Mouse (Mus musculus) liver, embryonic 16.5 days (tissue): ENCODE measurements around the gene Wfikkn2. TPM values are rescaled to one million over a fixed set of nuclear protein-coding genes. Genes with fewer than 3 reads are reported as not detected.
A peak's percentile ranks its signal among the peaks of the same experiment; 100 is the strongest.

ENCODE experiments used
- ATAC-seq: fragments of 200-750 bp; cut with Nextera tagmentation; 2 replicates; pipeline ENCODE4 v1.8.0; 2017; ENCODE audit warnings: low read depth, mild to moderate bottlenecking, moderate number of reproducible peaks, moderate library complexity
- H3K27ac ChIP-seq: fragments of 300-500 bp; sonication (generic); 2 replicates; pipeline ENCODE4 v1.5.1; 2014; ENCODE audit warnings: mild to moderate bottlenecking, low read length
- H3K27me3 ChIP-seq: fragments of 300-500 bp; sonication (generic); 2 replicates; pipeline ENCODE4 v1.6.1; 2014; ENCODE audit warnings: low read depth, low read length, mixed read lengths; ENCODE audit not compliant: control insufficient read depth, insufficient read depth
- H3K36me3 ChIP-seq: fragments of 300-500 bp; sonication (generic); 2 replicates; pipeline ENCODE4 v1.6.1; 2014; ENCODE audit warnings: mild to moderate bottlenecking; ENCODE audit not compliant: control insufficient read depth, insufficient read depth
- H3K4me1 ChIP-seq: fragments of 300-500 bp; sonication (generic); 2 replicates; pipeline ENCODE4 v1.6.1; 2014; ENCODE audit warnings: low read depth, low read length, mixed read lengths; ENCODE audit not compliant: control insufficient read depth
- H3K4me2 ChIP-seq: fragments of 300-500 bp; sonication (generic); 2 replicates; pipeline ENCODE4 v1.6.1; 2014; ENCODE audit warnings: low read depth, low read length, mixed read lengths
- H3K4me3 ChIP-seq: fragments of 300-500 bp; sonication (generic); 2 replicates; pipeline ENCODE4 v1.5.1; 2014; ENCODE audit warnings: low read depth, mild to moderate bottlenecking, low read length
- H3K9ac ChIP-seq: fragments of 300-500 bp; sonication (generic); 2 replicates; pipeline ENCODE4 v1.6.1; 2014; ENCODE audit warnings: low read depth, low read length
- H3K9me3 ChIP-seq: fragments of 300-500 bp; sonication (generic); replicated peaks from 2 replicates; pipeline ENCODE4 v1.6.1; 2016; ENCODE audit warnings: low read length; ENCODE audit not compliant: control insufficient read depth
- WGBS: fragments of 180-500 bp; shearing (Covaris S2); extraction: QIAGEN DNeasy Blood & Tissue Kit; methylation state at CpG from one replicate; pipeline ENCODE4 v1.1.7; 2014; ENCODE audit not compliant: insufficient replicate concordance; 5-methylcytosine and 5-hydroxymethylcytosine counted together
- polyA plus RNA-seq: library from polyadenylated mRNA; unstranded; fragments of >200 nt; fragmentation: Nextera tagmentation; extraction: Ambion mirVana; gene quantifications from 2 replicates; pipeline ENCODE4 v1.2.1, GENCODE M21; 2015

Gene Wfikkn2
- polyA plus RNA-seq, 1 experiment from 2014 or later = 0.14 TPM

DNA sequence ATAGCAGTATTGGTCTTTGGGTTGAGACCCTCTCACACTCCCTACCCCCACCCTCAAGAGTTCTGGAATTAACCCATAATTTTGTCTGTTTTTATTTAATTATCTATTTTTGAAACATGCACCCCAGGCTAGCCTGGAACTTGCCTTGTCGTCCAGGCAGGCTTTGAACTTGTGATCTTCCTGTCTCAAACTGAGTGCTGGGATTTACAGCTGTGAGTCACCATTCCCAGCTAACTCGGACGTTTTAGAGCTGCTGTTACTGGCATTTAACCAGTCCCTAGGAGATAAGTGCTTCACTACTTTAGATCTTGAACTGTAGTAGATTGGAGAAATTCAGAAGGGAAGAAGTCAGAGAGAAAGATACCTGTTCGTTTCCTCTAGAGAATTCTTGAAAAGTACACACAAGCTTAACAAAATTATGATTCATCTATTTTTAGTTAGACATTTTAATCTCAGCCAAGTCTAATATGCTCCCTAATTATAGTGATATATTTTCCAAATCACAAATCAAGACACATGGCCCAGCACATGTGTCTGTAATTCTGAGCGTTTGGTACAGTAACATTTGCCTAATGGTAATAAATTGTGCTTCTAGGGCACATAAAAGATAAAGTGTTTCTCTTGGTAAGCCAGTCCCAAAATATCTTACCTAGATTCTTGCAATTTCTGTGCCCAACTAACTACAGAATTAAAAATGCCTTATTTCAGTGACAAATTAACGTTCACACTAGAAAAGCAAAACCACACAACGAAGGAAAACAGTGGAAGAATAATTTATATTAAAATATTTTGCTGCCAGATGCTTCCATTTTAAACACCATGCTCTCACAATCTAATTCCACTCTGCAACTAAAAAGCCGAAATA is 36.8 kb downstream of the Wfikkn2 start:
- 53% methylated on average over 8 of the region's 8 CpGs for WGBS
- ATAC-seq = no peak
- Histone ChIP-seq H3K27ac (no peak overlapping the region), H3K4me2 (peak overlapping the region; percentile 100; the same call in 1 of the 2 replicates), H3K4me1 (peaks cover 8% of the 10 kb centered on the region), H3K9me3 (no peaks in the 10 kb centered on the region), H3K27me3 (no peaks in the 10 kb centered on the region), H3K4me3 (no peak overlapping the region; the same call in 1 of the 2 replicates), H3K36me3 (peaks cover 6% of the 10 kb centered on the region), H3K9ac (no peak overlapping the region)

- no peak overlapping the region for H3K4me3 ChIP-seq
- no peaks in the 10 kb centered on the region for H3K27me3 ChIP-seq
- no peak overlapping the region for H3K27ac ChIP-seq
- H3K4me1 ChIP-seq = peaks cover 4% of the 10 kb centered on the region
- H3K9ac ChIP-seq = no peak overlapping the region
- no peaks in the 10 kb centered on the region for H3K9me3 ChIP-seq
- no peak overlapping the region for H3K4me2 ChIP-seq
- 71% methylated on average over 10 of the region's 10 CpGs for WGBS
- ATAC-seq = no peak
- no peaks in the 10 kb centered on the region for H3K36me3 ChIP-seq
Measured at GRCm38 (mm10) chr11:94206398-94207114, 39.2 kb downstream of the Wfikkn2 start.

- ATAC-seq = no peak
- no peaks in the 10 kb centered on the region for H3K36me3 ChIP-seq
- H3K27me3 ChIP-seq = no peaks in the 10 kb centered on the region
- no peak overlapping the region for H3K9ac ChIP-seq
- H3K4me1 ChIP-seq = peaks cover 21% of the 10 kb centered on the region
- H3K9me3 ChIP-seq = no peaks in the 10 kb centered on the region
- WGBS = 67% methylated on average over 3 of the region's 3 CpGs
- no peak overlapping the region for H3K4me2 ChIP-seq
- no peak overlapping the region for H3K4me3 ChIP-seq
- H3K27ac ChIP-seq = no peak overlapping the region
Measured at GRCm38 (mm10) chr11:94203066-94203465, 42.7 kb downstream of the Wfikkn2 start.

GRCm38 (mm10) chr11:94202106-94202505 is 43.7 kb downstream of the Wfikkn2 start:
- peaks cover 21% of the 10 kb centered on the region for H3K4me1 ChIP-seq
- no peaks in the 10 kb centered on the region for H3K9me3 ChIP-seq
- H3K27me3 ChIP-seq = no peaks in the 10 kb centered on the region
- WGBS = 64% methylated on average over 5 of the region's 5 CpGs
- H3K4me3 ChIP-seq = no peak overlapping the region
- ATAC-seq = no peak
- H3K36me3 ChIP-seq = no peaks in the 10 kb centered on the region
- no peak overlapping the region for H3K9ac ChIP-seq
- H3K27ac ChIP-seq = no peak overlapping the region
- no peak overlapping the region for H3K4me2 ChIP-seq

DNA sequence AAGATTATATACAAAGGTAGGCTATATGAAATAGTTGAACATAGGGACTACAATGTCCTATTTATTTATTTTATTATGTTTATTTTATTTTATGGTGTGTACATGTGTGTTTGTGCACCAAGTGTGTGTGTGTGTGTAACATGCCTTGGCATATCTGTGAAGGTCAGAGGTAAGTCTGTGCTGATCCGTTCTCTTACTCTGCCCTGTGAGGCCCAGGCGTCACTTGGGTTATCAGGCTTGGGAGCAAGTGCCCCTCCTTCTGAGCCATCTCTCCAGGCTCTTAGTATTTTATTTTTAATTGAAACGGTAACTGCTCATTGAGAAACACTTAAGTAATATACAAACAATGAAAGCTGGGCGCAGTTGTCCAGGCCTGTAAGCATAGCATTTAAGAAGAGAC is 45.4 kb downstream of the Wfikkn2 start:
- Histone ChIP-seq H3K36me3 (no peaks in the 10 kb centered on the region), H3K4me2 (no peak overlapping the region), H3K27me3 (no peaks in the 10 kb centered on the region), H3K9ac (no peak overlapping the region), H3K4me3 (no peak overlapping the region), H3K9me3 (no peaks in the 10 kb centered on the region), H3K27ac (no peak overlapping the region), H3K4me1 (peaks cover 21% of the 10 kb centered on the region)
- ATAC-seq = 0 out of 2 replicates have a peak, but pooled peaks have one; percentile 33
- WGBS = 31% methylated on average over 4 of the region's 4 CpGs

DNA sequence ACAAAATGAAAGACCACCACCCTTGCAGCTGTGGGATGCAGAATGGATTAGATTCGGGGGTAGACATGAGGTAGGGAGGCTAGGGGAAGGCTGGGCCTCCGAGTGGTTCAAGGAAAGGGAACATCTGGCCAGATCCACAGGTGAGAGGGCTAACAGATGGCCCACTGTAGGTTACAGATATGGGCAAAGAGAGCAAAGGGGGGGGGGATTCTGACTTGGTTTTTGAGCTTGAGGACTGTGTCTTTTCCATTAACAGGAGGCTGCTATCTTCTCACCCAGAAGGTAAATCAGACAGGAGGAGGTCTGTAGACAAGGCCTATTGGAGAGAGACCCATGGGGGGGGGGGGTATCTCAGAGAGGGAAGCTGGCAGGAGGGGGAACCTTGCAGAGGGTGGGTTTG is 46.0 kb downstream of the Wfikkn2 start:
- no peaks in the 10 kb centered on the region for H3K36me3 ChIP-seq
- no peak overlapping the region for H3K27ac ChIP-seq
- no peak overlapping the region for H3K9ac ChIP-seq
- 38% methylated on average over 2 of the region's 2 CpGs for WGBS
- peak; percentile 30 for ATAC-seq
- no peak overlapping the region for H3K4me2 ChIP-seq
- no peaks in the 10 kb centered on the region for H3K9me3 ChIP-seq
- no peak overlapping the region for H3K4me3 ChIP-seq
- H3K4me1 ChIP-seq = peaks cover 21% of the 10 kb centered on the region
- H3K27me3 ChIP-seq = no peaks in the 10 kb centered on the region

- peaks cover 21% of the 10 kb centered on the region for H3K4me1 ChIP-seq
- 62% methylated on average over 7 of the region's 7 CpGs for WGBS
Measured at GRCm38 (mm10) chr11:94198405-94199146, 47.2 kb downstream of the Wfikkn2 start.

DNA sequence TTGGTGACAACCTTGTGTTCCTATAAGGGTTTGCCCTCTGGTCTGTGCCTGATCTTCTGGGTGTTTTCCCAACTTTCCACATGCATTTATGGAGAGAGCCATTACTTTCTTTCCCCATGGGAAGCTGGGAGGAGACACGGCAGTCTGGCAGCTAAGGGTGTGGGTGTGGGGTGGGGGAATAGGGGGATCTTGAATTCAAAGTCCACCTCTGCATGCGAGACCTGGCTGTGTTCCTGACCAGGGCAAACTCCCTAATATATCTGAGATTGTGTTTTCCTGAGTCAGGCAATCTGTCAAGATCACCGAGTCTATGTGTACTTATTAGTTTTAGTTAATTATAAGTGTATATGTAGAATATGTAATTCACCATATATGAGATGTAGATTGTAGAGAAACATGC is 49.5 kb downstream of the Wfikkn2 start:
- Histone ChIP-seq H3K4me2 (no peak overlapping the region), H3K27me3 (no peaks in the 10 kb centered on the region), H3K9ac (no peak overlapping the region), H3K4me3 (no peak overlapping the region), H3K4me1 (peaks cover 17% of the 10 kb centered on the region), H3K27ac (no peak overlapping the region), H3K36me3 (no peaks in the 10 kb centered on the region), H3K9me3 (no peaks in the 10 kb centered on the region)
- 52% methylated on average over 3 of the region's 3 CpGs for WGBS
- no peak for ATAC-seq

More at GRCm38 (mm10) chr11:94198405-94199146, 47.2 kb downstream of the Wfikkn2 start:
- no peaks in the 10 kb centered on the region for H3K27me3 ChIP-seq
- no peak overlapping the region for H3K27ac ChIP-seq
- no peak overlapping the region for H3K9ac ChIP-seq
- no peak overlapping the region for H3K4me3 ChIP-seq
- no peak for ATAC-seq
- H3K4me2 ChIP-seq = no peak overlapping the region
- H3K9me3 ChIP-seq = no peaks in the 10 kb centered on the region
- no peaks in the 10 kb centered on the region for H3K36me3 ChIP-seq
